Mouse (Mus musculus): ENCODE results near the gene Nol9. TPM values are rescaled to one million over a fixed set of nuclear protein-coding genes. Genes with fewer than 3 reads are reported as not detected.

Gene Nol9
- total and polyA plus RNA-seq, 2 experiments = 6.1 to 12.3 TPM

DNA sequence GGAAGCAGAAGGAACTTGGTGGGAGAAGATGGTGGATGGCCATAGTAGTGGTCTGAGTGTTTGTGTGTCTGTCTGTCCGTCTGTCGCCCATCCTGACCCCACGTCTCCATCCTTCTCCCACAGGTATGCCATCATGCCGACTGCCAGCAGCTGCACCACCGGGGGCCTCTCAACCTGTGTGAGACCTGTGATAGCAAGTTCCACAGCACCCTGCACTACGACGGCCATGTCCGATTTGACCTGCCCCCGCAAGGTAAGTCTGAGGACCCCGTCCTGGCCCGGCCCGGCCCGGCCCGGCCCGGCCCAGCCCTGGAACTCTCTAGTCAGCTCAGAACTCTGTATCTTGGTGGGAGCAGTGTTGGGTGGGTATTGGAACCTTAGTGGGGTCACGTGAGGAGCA lies 62.8 kb downstream of the Nol9 start:
- TF ChIP-seq POLR2A (IDR thresholded peaks at IDR 0.05; ENCODE audit: extremely low read depth, insufficient read depth, low read length) (no peak), CTCF (IDR thresholded peaks at IDR 0.05; ENCODE audit: low read depth, low read length) (no peak)
- 95% methylated on average over 16 of the region's 16 CpGs for WGBS
- H3K4me1 ChIP-seq (ENCODE audit: control insufficient read depth, insufficient read depth, low read length) = no peaks in the 10 kb centered on the region

GRCm38 (mm10) chr4:152103025-152103424 lies 63.9 kb downstream of the Nol9 start:
- no peak for TF ChIP-seq POLR2A (IDR thresholded peaks at IDR 0.05; ENCODE audit: extremely low read depth, insufficient read depth, low read length)
- peak; percentile 94 for TF ChIP-seq CTCF (IDR thresholded peaks at IDR 0.05; ENCODE audit: low read depth, low read length)
- Histone ChIP-seq H3K27me3 (ENCODE audit: control insufficient read depth, insufficient read depth, low read length) (no peaks in the 10 kb centered on the region), H3K36me3 (ENCODE audit: control insufficient read depth, insufficient read depth, low read length) (no peaks in the 10 kb centered on the region), H3K4me3 (ENCODE audit: insufficient read depth, low read depth, low read length) (no peak overlapping the region), H3K27ac (replicated peaks; ENCODE audit: insufficient read depth, low read depth, low read length) (no peak overlapping the region), H3K9ac (ENCODE audit: low read depth, low read length) (no peak overlapping the region), H3K4me1 (ENCODE audit: control insufficient read depth, insufficient read depth, low read length) (no peaks in the 10 kb centered on the region), H3K79me2 (ENCODE audit: control insufficient read depth, insufficient read depth, low read length) (no peaks in the 10 kb centered on the region)
- peak; percentile 32 for DNase-seq (ENCODE audit: extremely low read depth, low read depth, low spot score)
- 58% methylated on average over 7 of the region's 7 CpGs for WGBS

More for the DNA sequence above, 62.8 kb downstream of the Nol9 start:
- Histone ChIP-seq H3K27ac (replicated peaks; ENCODE audit: insufficient read depth, low read depth, low read length) (no peak overlapping the region), H3K36me3 (ENCODE audit: control insufficient read depth, insufficient read depth, low read length) (no peaks in the 10 kb centered on the region), H3K79me2 (ENCODE audit: control insufficient read depth, insufficient read depth, low read length) (no peaks in the 10 kb centered on the region), H3K9ac (ENCODE audit: low read depth, low read length) (no peak overlapping the region), H3K4me3 (ENCODE audit: insufficient read depth, low read depth, low read length) (no peak overlapping the region), H3K27me3 (ENCODE audit: control insufficient read depth, insufficient read depth, low read length) (no peaks in the 10 kb centered on the region)
- DNase-seq (ENCODE audit: extremely low read depth, low read depth, low spot score) = no peak

DNA sequence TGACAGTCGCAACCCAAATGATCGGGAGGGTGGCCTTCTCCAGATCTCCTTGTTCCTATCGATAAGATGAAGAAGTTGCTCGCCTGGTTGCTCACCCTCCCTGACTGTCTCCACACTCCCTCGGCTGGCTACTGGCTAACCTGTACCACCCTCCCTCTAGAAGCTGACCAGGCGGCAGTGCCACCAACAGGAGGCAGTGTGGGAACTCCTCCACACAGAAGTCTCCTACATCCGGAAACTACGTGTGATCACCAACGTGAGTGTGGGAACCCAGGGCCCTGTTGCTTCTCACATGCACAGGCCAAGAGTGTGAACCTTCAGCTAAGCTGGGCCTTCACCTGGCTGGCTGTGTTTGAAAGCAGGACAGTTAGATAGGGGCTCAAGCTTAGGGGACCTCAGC lies 67.6 kb downstream of the Nol9 start:
- Histone ChIP-seq H3K79me2 (ENCODE audit: control insufficient read depth, insufficient read depth, low read length) (no peaks in the 10 kb centered on the region), H3K36me3 (ENCODE audit: control insufficient read depth, insufficient read depth, low read length) (no peaks in the 10 kb centered on the region; the same call in 1 of the 2 replicates), H3K4me3 (ENCODE audit: insufficient read depth, low read depth, low read length) (no peak overlapping the region), H3K9ac (ENCODE audit: low read depth, low read length) (no peak overlapping the region), H3K27ac (replicated peaks; ENCODE audit: insufficient read depth, low read depth, low read length) (no peak overlapping the region), H3K27me3 (ENCODE audit: control insufficient read depth, insufficient read depth, low read length) (no peaks in the 10 kb centered on the region), H3K4me1 (ENCODE audit: control insufficient read depth, insufficient read depth, low read length) (peaks cover 4% of the 10 kb centered on the region)
- DNase-seq (ENCODE audit: extremely low read depth, low read depth, low spot score) = no peak
- WGBS = 88% methylated on average over 9 of the region's 9 CpGs
- TF ChIP-seq POLR2A (IDR thresholded peaks at IDR 0.05; ENCODE audit: extremely low read depth, insufficient read depth, low read length) = no peak
- TF ChIP-seq CTCF (IDR thresholded peaks at IDR 0.05; ENCODE audit: low read depth, low read length) = no peak

GRCm38 (mm10) chr4:152107493-152107892 lies 68.4 kb downstream of the Nol9 start:
- TF ChIP-seq POLR2A (IDR thresholded peaks at IDR 0.05; ENCODE audit: extremely low read depth, insufficient read depth, low read length) (no peak), CTCF (IDR thresholded peaks at IDR 0.05; ENCODE audit: low read depth, low read length) (no peak)
- Histone ChIP-seq H3K4me3 (ENCODE audit: insufficient read depth, low read depth, low read length) (peak overlapping the region; percentile 58), H3K27me3 (ENCODE audit: control insufficient read depth, insufficient read depth, low read length) (no peaks in the 10 kb centered on the region), H3K27ac (replicated peaks; ENCODE audit: insufficient read depth, low read depth, low read length) (peak overlapping the region; percentile 45), H3K79me2 (ENCODE audit: control insufficient read depth, insufficient read depth, low read length) (no peaks in the 10 kb centered on the region), H3K4me1 (ENCODE audit: control insufficient read depth, insufficient read depth, low read length) (peaks cover 4% of the 10 kb centered on the region), H3K36me3 (ENCODE audit: control insufficient read depth, insufficient read depth, low read length) (no peaks in the 10 kb centered on the region; the same call in 1 of the 2 replicates), H3K9ac (ENCODE audit: low read depth, low read length) (peak overlapping the region; percentile 14)
- WGBS = 36% methylated on average over 24 of the region's 24 CpGs
- peak; percentile 78 for DNase-seq (ENCODE audit: extremely low read depth, low read depth, low spot score)

DNA sequence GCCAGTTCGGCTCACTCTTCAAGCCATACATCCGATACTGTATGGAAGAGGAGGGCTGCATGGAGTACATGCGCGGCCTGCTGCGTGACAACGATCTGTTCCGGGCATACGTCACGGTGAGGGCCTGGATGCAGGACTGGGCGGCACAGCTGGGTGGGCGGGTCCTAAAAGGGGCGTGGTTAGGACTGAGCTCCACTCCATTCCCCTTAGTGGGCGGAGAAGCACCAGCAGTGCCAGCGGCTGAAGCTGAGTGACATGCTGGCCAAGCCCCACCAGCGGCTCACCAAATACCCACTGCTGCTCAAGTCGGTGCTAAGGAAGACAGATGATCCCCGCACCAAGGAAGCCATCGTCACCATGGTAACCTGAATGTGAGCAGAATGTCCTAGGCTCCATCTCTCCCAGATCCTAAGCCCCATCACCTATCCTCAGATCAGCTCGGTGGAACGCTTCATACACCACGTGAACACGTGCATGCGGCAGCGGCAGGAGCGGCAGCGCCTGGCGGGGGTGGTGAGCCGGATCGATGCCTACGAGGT lies 68.9 kb downstream of the Nol9 start:
- Histone ChIP-seq H3K9ac (ENCODE audit: low read depth, low read length) (peak overlapping the region; percentile 14), H3K36me3 (ENCODE audit: control insufficient read depth, insufficient read depth, low read length) (peaks cover under 1% of the 10 kb centered on the region; the same call in 1 of the 2 replicates), H3K4me1 (ENCODE audit: control insufficient read depth, insufficient read depth, low read length) (peaks cover 4% of the 10 kb centered on the region), H3K4me3 (ENCODE audit: insufficient read depth, low read depth, low read length) (peak overlapping the region; percentile 58), H3K79me2 (ENCODE audit: control insufficient read depth, insufficient read depth, low read length) (no peaks in the 10 kb centered on the region), H3K27me3 (ENCODE audit: control insufficient read depth, insufficient read depth, low read length) (no peaks in the 10 kb centered on the region), H3K27ac (replicated peaks; ENCODE audit: insufficient read depth, low read depth, low read length) (peak overlapping the region; percentile 45)
- WGBS = 34% methylated on average over 30 of the region's 30 CpGs
- DNase-seq (ENCODE audit: extremely low read depth, low read depth, low spot score) = peak; percentile 77
- 0 out of 2 replicates have a peak, but pooled peaks have one; percentile 26 for TF ChIP-seq POLR2A (IDR thresholded peaks at IDR 0.05; ENCODE audit: extremely low read depth, insufficient read depth, low read length)
- no peak for TF ChIP-seq CTCF (IDR thresholded peaks at IDR 0.05; ENCODE audit: low read depth, low read length)

GRCm38 (mm10) chr4:152108673-152109072 lies 69.6 kb downstream of the Nol9 start:
- Histone ChIP-seq H3K79me2 (ENCODE audit: control insufficient read depth, insufficient read depth, low read length) (no peaks in the 10 kb centered on the region), H3K27me3 (ENCODE audit: control insufficient read depth, insufficient read depth, low read length) (no peaks in the 10 kb centered on the region), H3K36me3 (ENCODE audit: control insufficient read depth, insufficient read depth, low read length) (peaks cover 2% of the 10 kb centered on the region; the same call in 1 of the 2 replicates), H3K27ac (replicated peaks; ENCODE audit: insufficient read depth, low read depth, low read length) (no peak overlapping the region), H3K9ac (ENCODE audit: low read depth, low read length) (no peak overlapping the region), H3K4me3 (ENCODE audit: insufficient read depth, low read depth, low read length) (no peak overlapping the region), H3K4me1 (ENCODE audit: control insufficient read depth, insufficient read depth, low read length) (peaks cover 4% of the 10 kb centered on the region)
- no peak for DNase-seq (ENCODE audit: extremely low read depth, low read depth, low spot score)
- TF ChIP-seq CTCF (IDR thresholded peaks at IDR 0.05; ENCODE audit: low read depth, low read length) (no peak), POLR2A (IDR thresholded peaks at IDR 0.05; ENCODE audit: extremely low read depth, insufficient read depth, low read length) (no peak)
- WGBS = 85% methylated on average over 5 of the region's 5 CpGs
